Mouse (Mus musculus): ENCODE results near the gene Prepl.

The Prepl gene

DNA sequence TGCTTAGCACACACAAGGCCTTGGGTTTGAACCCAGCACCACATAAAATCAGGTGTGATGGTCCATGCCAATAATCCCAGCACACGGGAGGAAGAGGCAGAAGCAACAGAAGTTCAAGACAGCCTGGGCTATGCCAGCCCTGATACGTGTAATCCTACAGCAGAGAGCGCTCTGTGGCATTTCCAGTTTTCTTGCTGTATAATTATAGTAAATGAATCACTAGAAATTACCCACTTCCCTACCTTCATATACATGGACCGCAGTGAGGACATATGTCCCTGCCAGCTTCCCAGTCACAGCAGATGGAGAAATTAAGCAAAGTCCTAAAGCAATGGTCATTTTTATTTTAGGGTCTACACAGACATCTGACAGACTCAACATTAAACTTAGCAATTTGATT is 16.0 kb downstream of the Prepl start:
- in situ Hi-C loops (cut with MboI; ENCODE audit: low pct_unique_long_range_greater_than_20kb in 1 of 2, low sequenced_read_pairs in 2 of 2, unreplicated experiment in 1 of 2): no loop called here

DNA sequence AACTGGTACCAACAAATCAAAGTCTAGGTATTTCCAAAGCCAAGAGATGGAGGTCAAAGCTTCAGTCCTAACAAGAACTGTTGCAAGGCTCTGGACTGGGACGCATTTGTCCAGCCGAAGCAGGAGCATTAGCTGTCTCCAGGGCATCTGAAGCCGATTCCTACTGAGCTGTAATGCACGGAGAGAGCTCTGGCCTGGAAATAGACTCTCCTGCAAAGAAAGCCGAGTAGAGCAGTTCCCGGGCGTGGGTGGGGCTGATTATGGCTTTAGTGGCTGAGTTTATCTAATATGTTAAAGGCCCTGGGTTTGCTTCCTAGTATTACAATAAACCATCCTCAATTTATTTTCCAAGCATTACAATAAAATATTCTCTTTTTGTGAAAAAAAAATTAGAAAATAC is 16.8 kb downstream of the Prepl start:
- in situ Hi-C loops (cut with MboI; ENCODE audit: low pct_unique_long_range_greater_than_20kb in 1 of 2, low sequenced_read_pairs in 2 of 2, unreplicated experiment in 1 of 2): no loop called here

DNA sequence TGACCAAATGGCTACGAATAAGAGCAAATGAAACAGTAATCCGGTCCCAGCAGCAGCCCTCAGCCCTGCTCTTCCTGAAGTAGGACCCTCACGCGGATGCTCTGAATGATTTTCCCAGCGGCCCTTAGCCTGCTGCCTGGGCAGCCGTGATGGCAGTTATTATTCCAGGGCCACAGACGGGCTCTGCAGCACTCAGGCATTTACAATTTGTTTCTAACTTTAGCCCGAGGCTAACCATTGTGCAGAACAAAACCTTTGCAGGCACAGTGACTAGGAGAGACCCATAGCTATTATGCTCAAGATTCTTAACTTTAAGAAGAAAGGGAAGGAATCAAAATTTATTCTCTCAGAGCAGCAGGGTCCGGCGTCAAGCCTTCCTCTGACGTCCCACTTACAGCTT is 17.7 kb downstream of the Prepl start:
- in situ Hi-C loops (cut with MboI; ENCODE audit: low pct_unique_long_range_greater_than_20kb in 1 of 2, low sequenced_read_pairs in 2 of 2, unreplicated experiment in 1 of 2): no loop called here

DNA sequence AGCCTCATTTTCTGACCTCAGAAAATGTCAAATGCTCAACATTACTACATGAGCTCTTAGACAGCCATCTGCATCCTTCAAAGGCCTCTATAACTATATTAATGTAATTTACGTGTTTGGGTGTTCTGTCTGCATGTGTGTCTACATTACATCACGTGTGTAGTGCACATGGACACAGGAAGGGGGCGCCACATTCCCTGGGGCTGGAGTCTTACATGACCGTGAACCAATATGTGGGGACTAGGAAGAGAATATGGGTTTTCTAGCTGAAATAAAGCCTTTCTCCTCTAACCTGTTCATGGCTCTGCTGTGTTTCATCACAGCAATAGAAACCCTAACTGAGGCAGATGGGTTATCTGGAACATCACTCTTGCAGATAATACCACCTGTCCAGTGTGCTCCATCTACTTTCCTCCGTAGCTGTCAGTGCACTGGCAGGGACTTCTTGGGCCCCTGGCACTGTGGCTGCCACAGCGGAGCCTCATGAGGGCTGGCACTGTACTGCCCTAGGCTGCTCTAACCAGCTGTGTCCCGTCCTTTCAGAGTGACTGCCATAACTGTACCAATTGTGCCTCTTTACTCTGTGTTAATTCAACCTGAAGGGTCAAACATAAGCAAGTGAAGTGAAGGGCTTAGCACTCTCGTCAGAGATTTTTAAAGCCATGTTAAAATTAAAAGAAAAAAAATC is 18.8 kb downstream of the Prepl start:
- in situ Hi-C loops (cut with MboI; ENCODE audit: low pct_unique_long_range_greater_than_20kb in 1 of 2, low sequenced_read_pairs in 2 of 2, unreplicated experiment in 1 of 2): no loop called here

DNA sequence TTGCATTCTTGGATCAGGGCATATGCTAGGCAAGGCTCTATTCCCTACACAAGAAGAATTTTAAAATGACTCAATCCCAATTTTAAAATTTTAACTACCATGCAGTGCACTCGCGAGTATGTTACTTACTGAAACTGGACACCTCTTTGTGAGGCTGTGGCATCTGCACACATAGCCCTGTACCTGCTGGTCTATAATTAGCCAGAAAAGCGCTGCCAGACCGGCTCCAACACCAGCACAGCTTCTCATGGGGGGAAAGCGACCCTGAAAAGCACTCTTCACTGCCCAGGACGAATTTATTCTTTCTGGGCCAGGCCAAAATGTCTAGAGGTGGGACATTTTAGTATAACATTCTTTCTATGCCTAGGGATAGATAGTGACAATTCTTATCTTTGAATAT is 19.4 kb downstream of the Prepl start:
- in situ Hi-C loops (cut with MboI; ENCODE audit: low pct_unique_long_range_greater_than_20kb in 1 of 2, low sequenced_read_pairs in 2 of 2, unreplicated experiment in 1 of 2): no loop called here

DNA sequence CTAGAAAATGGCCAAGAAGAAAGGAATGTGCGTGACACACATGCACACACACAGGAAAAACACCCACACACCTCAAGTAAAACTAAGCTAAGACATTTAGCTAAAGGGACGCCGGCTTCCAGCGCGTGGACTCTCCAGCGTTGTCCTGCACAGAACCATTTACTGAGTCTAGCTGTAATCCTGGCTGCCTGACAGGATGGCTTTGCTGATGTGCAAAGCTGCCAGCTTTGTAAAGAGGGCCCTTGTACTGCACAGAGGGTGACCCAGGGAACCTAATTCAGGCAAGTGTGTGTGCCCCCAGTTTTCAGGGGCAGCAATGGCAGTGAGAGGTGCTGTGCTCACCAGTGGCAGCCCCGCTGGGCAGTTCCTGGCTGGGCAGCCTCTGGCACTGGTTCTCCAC is 22.7 kb downstream of the Prepl start:
- in situ Hi-C loops (cut with MboI; ENCODE audit: low pct_unique_long_range_greater_than_20kb in 1 of 2, low sequenced_read_pairs in 2 of 2, unreplicated experiment in 1 of 2): no loop called here

GRCm38 (mm10) chr17:85063560-85063959 is 26.5 kb downstream of the Prepl start:
- in situ Hi-C loops (cut with MboI; ENCODE audit: low pct_unique_long_range_greater_than_20kb in 1 of 2, low sequenced_read_pairs in 2 of 2, unreplicated experiment in 1 of 2): no loop called here

GRCm38 (mm10) chr17:85059136-85059535 is 30.9 kb downstream of the Prepl start:
- in situ Hi-C loops (cut with MboI; ENCODE audit: low pct_unique_long_range_greater_than_20kb in 1 of 2, low sequenced_read_pairs in 2 of 2, unreplicated experiment in 1 of 2): no loop called here

DNA sequence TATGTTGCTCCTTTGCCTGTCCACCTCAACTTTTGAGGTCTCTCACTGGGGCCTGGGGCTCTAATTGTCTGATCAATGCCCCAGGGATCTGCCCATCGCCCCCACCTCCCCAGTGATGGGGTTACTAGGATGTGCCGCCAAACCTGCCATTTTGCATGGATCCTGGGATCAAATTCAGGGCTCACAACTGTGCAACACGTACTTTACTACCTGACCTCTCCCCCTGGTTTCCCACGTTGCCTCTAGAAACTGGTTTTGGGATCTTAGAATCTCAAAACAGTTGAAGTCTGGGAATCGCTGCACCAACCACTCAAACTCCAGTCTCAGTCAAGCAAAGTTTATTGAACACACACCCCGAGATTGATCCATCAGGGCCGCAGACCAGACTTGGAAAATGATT is 31.8 kb downstream of the Prepl start:
- in situ Hi-C loops (cut with MboI; ENCODE audit: low pct_unique_long_range_greater_than_20kb in 1 of 2, low sequenced_read_pairs in 2 of 2, unreplicated experiment in 1 of 2): no loop called here

- in situ Hi-C loops (cut with MboI; ENCODE audit: low pct_unique_long_range_greater_than_20kb in 1 of 2, low sequenced_read_pairs in 2 of 2, unreplicated experiment in 1 of 2): no loop called here
Measured at GRCm38 (mm10) chr17:85048379-85048778, 41.7 kb downstream of the Prepl start.

DNA sequence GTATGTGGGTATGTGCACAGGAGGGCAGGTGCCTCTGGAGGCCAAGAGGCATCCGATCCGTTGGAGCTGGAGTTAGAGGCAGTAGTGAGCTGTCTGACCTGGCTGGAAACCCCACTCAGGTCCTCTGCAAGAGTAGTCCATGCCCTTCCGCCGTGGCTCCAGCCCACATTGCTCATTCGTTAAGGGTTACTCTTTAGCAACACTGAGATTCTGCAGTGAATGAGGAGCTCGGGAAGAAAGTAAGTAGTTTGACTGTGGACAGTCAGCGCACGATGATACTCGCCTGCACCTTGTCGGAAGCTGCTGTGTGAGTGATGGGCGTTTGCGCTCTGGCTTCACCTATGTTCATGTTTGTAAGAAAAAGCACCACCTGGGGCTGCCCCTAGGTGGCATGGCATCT is 44.9 kb downstream of the Prepl start:
- in situ Hi-C loops (cut with MboI; ENCODE audit: low pct_unique_long_range_greater_than_20kb in 1 of 2, low sequenced_read_pairs in 2 of 2, unreplicated experiment in 1 of 2): no loop called here

DNA sequence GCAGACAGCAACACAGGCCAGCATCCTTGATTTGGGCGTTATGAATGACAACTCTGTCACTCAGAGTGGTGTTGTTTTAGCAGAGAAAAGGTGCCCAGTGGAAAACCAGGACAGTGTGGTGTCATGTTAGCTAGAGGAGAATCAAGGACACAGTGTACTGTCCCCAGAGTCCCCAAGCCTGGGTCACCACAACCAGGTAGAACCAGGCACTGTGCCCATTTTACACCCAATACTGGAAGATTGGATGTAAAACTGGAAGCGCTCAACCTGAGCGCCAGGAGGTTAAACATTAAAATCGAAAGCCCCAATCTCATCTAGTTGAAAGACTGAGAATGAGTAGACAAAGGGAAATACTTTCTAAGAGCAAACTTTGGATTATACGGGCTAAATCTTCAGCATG is 45.6 kb downstream of the Prepl start:
- in situ Hi-C loops (cut with MboI; ENCODE audit: low pct_unique_long_range_greater_than_20kb in 1 of 2, low sequenced_read_pairs in 2 of 2, unreplicated experiment in 1 of 2): no loop called here

DNA sequence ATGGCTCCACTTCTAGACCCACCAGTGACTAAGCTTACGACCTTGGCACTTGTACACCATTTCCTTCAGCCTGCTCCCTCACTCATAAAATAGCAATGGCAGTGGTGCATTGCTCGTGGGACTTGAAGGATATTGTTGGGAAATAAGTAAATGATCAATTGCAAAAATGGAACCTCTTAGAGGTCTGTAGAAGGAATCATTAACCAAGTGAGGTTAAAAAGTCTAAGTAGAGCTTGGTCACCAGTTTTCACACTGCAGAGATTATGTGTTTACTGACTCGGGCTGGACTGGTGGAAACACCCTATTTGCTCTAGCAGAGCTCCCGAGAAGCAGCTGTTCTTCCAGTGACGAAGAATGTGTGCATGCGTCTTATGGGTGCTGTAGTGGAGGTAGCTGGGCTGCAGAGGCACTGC is 46.6 kb downstream of the Prepl start:
- in situ Hi-C loops (cut with MboI; ENCODE audit: low pct_unique_long_range_greater_than_20kb in 1 of 2, low sequenced_read_pairs in 2 of 2, unreplicated experiment in 1 of 2): no loop called here

GRCm38 (mm10) chr17:85042419-85042818 is 47.6 kb downstream of the Prepl start:
- in situ Hi-C loops (cut with MboI; ENCODE audit: low pct_unique_long_range_greater_than_20kb in 1 of 2, low sequenced_read_pairs in 2 of 2, unreplicated experiment in 1 of 2): no loop called here

GRCm38 (mm10) chr17:85040913-85041312 is 49.1 kb downstream of the Prepl start:
- in situ Hi-C loops (cut with MboI; ENCODE audit: low pct_unique_long_range_greater_than_20kb in 1 of 2, low sequenced_read_pairs in 2 of 2, unreplicated experiment in 1 of 2): no loop called here

- in situ Hi-C loops (cut with MboI; ENCODE audit: low pct_unique_long_range_greater_than_20kb in 1 of 2, low sequenced_read_pairs in 2 of 2, unreplicated experiment in 1 of 2): no loop called here
Measured at GRCm38 (mm10) chr17:85038761-85039160, 51.3 kb downstream of the Prepl start.

- in situ Hi-C loops (cut with MboI; ENCODE audit: low pct_unique_long_range_greater_than_20kb in 1 of 2, low sequenced_read_pairs in 2 of 2, unreplicated experiment in 1 of 2): no loop called here
Measured at GRCm38 (mm10) chr17:85038311-85038710, 51.7 kb downstream of the Prepl start.

DNA sequence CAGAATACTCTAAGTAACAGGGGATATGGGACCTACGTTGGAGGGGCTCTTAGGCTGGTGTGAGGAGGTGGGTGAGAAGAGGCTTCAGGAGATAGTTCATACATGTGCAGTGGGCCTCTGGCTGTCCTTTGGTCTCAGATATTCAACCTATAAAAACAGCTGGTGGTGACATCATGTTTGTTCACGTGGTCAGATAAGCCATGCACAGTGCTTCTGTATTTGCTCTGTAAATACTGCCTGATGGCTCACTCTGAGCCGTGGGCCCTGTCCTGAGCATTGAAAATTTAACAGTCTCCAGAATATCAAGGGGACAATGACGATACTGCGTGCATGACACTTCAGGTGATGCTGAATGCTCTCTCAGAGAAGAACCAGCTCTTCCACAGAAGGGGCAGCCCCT is 52.2 kb downstream of the Prepl start:
- in situ Hi-C loops (cut with MboI; ENCODE audit: low pct_unique_long_range_greater_than_20kb in 1 of 2, low sequenced_read_pairs in 2 of 2, unreplicated experiment in 1 of 2): no loop called here

DNA sequence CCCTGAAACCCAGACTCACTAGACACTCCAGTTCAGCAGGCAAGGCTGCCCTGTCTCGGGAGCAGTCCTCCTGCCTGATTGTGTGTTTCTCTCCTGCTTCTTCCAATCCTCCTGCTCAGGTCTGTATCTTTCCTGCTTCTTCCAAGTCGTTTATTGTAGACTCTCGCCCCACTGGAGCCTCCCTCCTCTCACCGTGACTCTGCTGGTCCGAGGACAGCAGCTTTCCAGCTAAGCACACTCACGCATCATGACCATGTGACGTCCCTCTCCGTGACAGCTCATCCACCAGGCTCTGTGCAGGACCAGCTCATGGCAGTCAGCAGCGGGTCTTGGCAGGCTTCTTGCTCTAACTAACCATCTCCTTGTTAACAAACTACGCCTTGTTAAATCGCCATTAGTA is 56.0 kb downstream of the Prepl start:
- in situ Hi-C loops (cut with MboI; ENCODE audit: low pct_unique_long_range_greater_than_20kb in 1 of 2, low sequenced_read_pairs in 2 of 2, unreplicated experiment in 1 of 2): no loop called here

- in situ Hi-C loops (cut with MboI; ENCODE audit: low pct_unique_long_range_greater_than_20kb in 1 of 2, low sequenced_read_pairs in 2 of 2, unreplicated experiment in 1 of 2): no loop called here
Measured at GRCm38 (mm10) chr17:85033087-85033486, 57.0 kb downstream of the Prepl start.

- in situ Hi-C loops (cut with MboI; ENCODE audit: low pct_unique_long_range_greater_than_20kb in 1 of 2, low sequenced_read_pairs in 2 of 2, unreplicated experiment in 1 of 2): no loop called here
Measured at GRCm38 (mm10) chr17:85030651-85031050, 59.4 kb downstream of the Prepl start.
